Mouse (Mus musculus) MEL (cell line): Measurements from ENCODE around the gene Lin7a.

ENCODE experiments used
- GATA1 ChIP-seq: IDR thresholded peaks from 2 replicates; pipeline ENCODE4 v1.6.1; 2011; ENCODE audit warnings: low read depth, low read length, improper control_type of control experiment
- JUND ChIP-seq: IDR thresholded peaks from 2 replicates; pipeline ENCODE4 v1.6.1; 2011; ENCODE audit warnings: low read depth, mild to moderate bottlenecking, improper control_type of control experiment, low read length

- TF ChIP-seq JUND (no peak), GATA1 (no peak)
Measured at GRCm38 (mm10) chr10:107359296-107359695, 87.8 kb downstream of the Lin7a start.
